In genomic region chr2:181658930-181659555, GRCm38 (mm10) we compare ENCODE assay signal across 9 mouse cellular contexts. TPM values are rescaled to one million over a fixed set of nuclear protein-coding genes. Genes with fewer than 3 reads are reported as not detected.
DNase-seq lines count a peak whose midpoint lies in the region; ATAC-seq and TF ChIP-seq lines count a peak whose summit lies in the region.
"Had no signal": no experiment of that assay in that cellular context is flagged by ENCODE, and none has a peak within 500 bp of the region (broad histone marks: within the 10 kb centered on the region; RNA-seq: fewer than 3 reads in every experiment).

No protein-coding gene starts in this region.

- WGBS in forebrain, embryonic 11.5 days = 34% methylated on average over 17 of the region's 17 CpGs
- 33% methylated on average over 17 of the region's 17 CpGs for WGBS in forebrain, embryonic 16.5 days
- 40% methylated on average over 17 of the region's 17 CpGs for WGBS in limb, embryonic 13.5 days
- WGBS in midbrain, embryonic 13.5 days = 36% methylated on average over 17 of the region's 17 CpGs

- no peaks in the 10 kb centered on the region; the same call in 1 of the 2 replicates for H3K36me3 ChIP-seq in forebrain, embryonic 11.5 days (ENCODE audit: control insufficient read depth, insufficient read depth, low read length)
- peaks cover 13% of the 10 kb centered on the region for H3K36me3 ChIP-seq in forebrain, embryonic 16.5 days (ENCODE audit: control insufficient read depth, insufficient read depth)
- H3K36me3 ChIP-seq in limb, embryonic 13.5 days = peaks cover 34% of the 10 kb centered on the region
- peaks cover 35% of the 10 kb centered on the region for H3K36me3 ChIP-seq in midbrain, embryonic 13.5 days

- no peak overlapping the region for H3K4me3 ChIP-seq in forebrain, embryonic 11.5 days (ENCODE audit: low read depth, low read length)
- H3K4me3 ChIP-seq in forebrain, embryonic 16.5 days (replicated peaks; ENCODE audit: low read length) = no peak overlapping the region
- no peak overlapping the region for H3K4me3 ChIP-seq in limb, embryonic 13.5 days
- no peak overlapping the region for H3K4me3 ChIP-seq in midbrain, embryonic 13.5 days (replicated peaks)

- H3K9ac ChIP-seq in forebrain, embryonic 11.5 days (ENCODE audit: low read length) = no peak overlapping the region
- H3K9ac ChIP-seq in forebrain, embryonic 16.5 days (replicated peaks; ENCODE audit: low read depth, low read length) = no peak overlapping the region
- H3K9ac ChIP-seq in limb, embryonic 13.5 days = no peak overlapping the region
- H3K9ac ChIP-seq in midbrain, embryonic 13.5 days (replicated peaks) = no peak overlapping the region

- no peak for DNase-seq in forebrain, embryonic 11.5 days (ENCODE audit: low spot score)
- peak; percentile 32 for DNase-seq in brain, embryonic 14.5 days (ENCODE audit: low read depth)
- peak; percentile 30 to 60 for DNase-seq in thymus, postnatal 10 days (ENCODE audit: low spot score in 2 of 2)

- ATAC-seq in forebrain, embryonic 11.5 days (replicated peaks; ENCODE audit: low FRiP score) = peak; percentile 47
- no peak; the same call in 1 of the 2 replicates for ATAC-seq in forebrain, embryonic 16.5 days
- peak; percentile 78 for ATAC-seq in granulocyte monocyte progenitor cell, adult 5-6 weeks (replicated peaks; ENCODE audit: poor library complexity, severe bottlenecking)
- ATAC-seq in inflammation-experienced regulatory T-cells, adult 6 months = peak; percentile 20
- peak; percentile 37; the same call in 1 of the 2 replicates for ATAC-seq in limb, embryonic 13.5 days (ENCODE audit: low FRiP score, low read depth)
- ATAC-seq in midbrain, embryonic 13.5 days = peak; percentile 61

- H3K9me3 ChIP-seq in forebrain, embryonic 11.5 days (ENCODE audit: control insufficient read depth, low read length) = no peaks in the 10 kb centered on the region
- H3K9me3 ChIP-seq in forebrain, embryonic 16.5 days (ENCODE audit: control insufficient read depth, low read length) = no peaks in the 10 kb centered on the region
- H3K9me3 ChIP-seq in limb, embryonic 13.5 days = no peaks in the 10 kb centered on the region
- H3K9me3 ChIP-seq in midbrain, embryonic 13.5 days = no peaks in the 10 kb centered on the region

- no peak overlapping the region for H3K27ac ChIP-seq in forebrain, embryonic 11.5 days (ENCODE audit: low read depth, low read length)
- H3K27ac ChIP-seq in forebrain, embryonic 16.5 days (ENCODE audit: low read length) = no peak overlapping the region
- no peak overlapping the region for H3K27ac ChIP-seq in limb, embryonic 13.5 days
- no peak overlapping the region for H3K27ac ChIP-seq in midbrain, embryonic 13.5 days

- no peak overlapping the region for H3K4me2 ChIP-seq in forebrain, embryonic 11.5 days (ENCODE audit: low read depth, low read length, severe bottlenecking)
- no peak overlapping the region for H3K4me2 ChIP-seq in forebrain, embryonic 16.5 days (ENCODE audit: low read length)
- H3K4me2 ChIP-seq in limb, embryonic 13.5 days (replicated peaks) = 0 out of 2 replicates have a peak overlapping the region, but pooled peaks have one; percentile 11
- no peak overlapping the region for H3K4me2 ChIP-seq in midbrain, embryonic 13.5 days (replicated peaks)

- H3K27me3 ChIP-seq in forebrain, embryonic 11.5 days (ENCODE audit: control insufficient read depth, insufficient read depth, low read length) = no peaks in the 10 kb centered on the region
- no peaks in the 10 kb centered on the region for H3K27me3 ChIP-seq in forebrain, embryonic 16.5 days (replicated peaks; ENCODE audit: control insufficient read depth, insufficient read depth, low read length)
- no peaks in the 10 kb centered on the region for H3K27me3 ChIP-seq in limb, embryonic 13.5 days
- H3K27me3 ChIP-seq in midbrain, embryonic 13.5 days = no peaks in the 10 kb centered on the region

- TF ChIP-seq POLR2A in brain, embryonic 14.5 days (IDR thresholded peaks at IDR 0.05; ENCODE audit: borderline replicate concordance, extremely low read depth, insufficient read depth, insufficient read length, poor library complexity, severe bottlenecking) = no peak

- peak; percentile 27; the same call in 1 of the 2 replicates for TF ChIP-seq CTCF in brain, embryonic 14.5 days (IDR thresholded peaks at IDR 0.05; ENCODE audit: borderline replicate concordance, extremely low read depth, insufficient read depth, insufficient read length)

- H3K4me1 ChIP-seq in forebrain, embryonic 11.5 days (replicated peaks; ENCODE audit: control insufficient read depth, insufficient read depth, low read length) = no peaks in the 10 kb centered on the region
- H3K4me1 ChIP-seq in forebrain, embryonic 16.5 days (replicated peaks; ENCODE audit: control insufficient read depth, insufficient read depth, low read length) = no peaks in the 10 kb centered on the region
- H3K4me1 ChIP-seq in limb, embryonic 13.5 days = peaks cover 33% of the 10 kb centered on the region
- peaks cover 10% of the 10 kb centered on the region; the same call in 1 of the 2 replicates for H3K4me1 ChIP-seq in midbrain, embryonic 13.5 days (replicated peaks)

RNA-seq across cellular contexts. Expression of gene Gm29797, which starts 2.2 kb away (rescaled TPM):
- not detected in 2 replicates for polyA plus RNA-seq in forebrain, embryonic 11.5 days (2014; fragmentation: Nextera tagmentation; extraction: Ambion mirVana)
- 0.49 TPM in 1 of 2 replicates, not detected in the other for polyA plus RNA-seq in forebrain, embryonic 16.5 days (2015; fragmentation: Nextera tagmentation; extraction: Ambion mirVana)
- polyA plus RNA-seq in brain, embryonic 14.5 days (2012; rRNA removed) = 0.10 and 0.27 TPM in 2 replicates
- not detected in 2 replicates for total RNA-seq in granulocyte monocyte progenitor cell, adult 5-6 weeks (2014; fragmentation: Nextera tagmentation)
- not detected in 2 replicates for total RNA-seq in granulocyte monocyte progenitor cell, adult 5-6 weeks (2017)
- not detected for polyA plus RNA-seq in inflammation-experienced regulatory T-cells, adult 6 months (2017; shearing (Covaris generic))
- polyA plus RNA-seq in limb, embryonic 13.5 days (2015; fragmentation: Nextera tagmentation; extraction: Ambion mirVana) = 0.53 TPM in 1 of 2 replicates, not detected in the other
- polyA plus RNA-seq in midbrain, embryonic 13.5 days (2015; fragmentation: Nextera tagmentation; extraction: Ambion mirVana) = not detected in 2 replicates

RNA-seq across cellular contexts. Expression of gene Sox18, which starts 12.4 kb away (rescaled TPM):
- 15.8 and 18.8 TPM in 2 replicates for polyA plus RNA-seq in forebrain, embryonic 11.5 days (2014; fragmentation: Nextera tagmentation; extraction: Ambion mirVana)
- polyA plus RNA-seq in forebrain, embryonic 16.5 days (2015; fragmentation: Nextera tagmentation; extraction: Ambion mirVana) = 13.8 and 15.3 TPM in 2 replicates
- 26.8 and 31.6 TPM in 2 replicates for polyA plus RNA-seq in brain, embryonic 14.5 days (2012; rRNA removed)
- not detected in 2 replicates for total RNA-seq in granulocyte monocyte progenitor cell, adult 5-6 weeks (2014; fragmentation: Nextera tagmentation)
- not detected in 2 replicates for total RNA-seq in granulocyte monocyte progenitor cell, adult 5-6 weeks (2017)
- not detected for polyA plus RNA-seq in inflammation-experienced regulatory T-cells, adult 6 months (2017; shearing (Covaris generic))
- 28.5 and 30.0 TPM in 2 replicates for polyA plus RNA-seq in limb, embryonic 13.5 days (2015; fragmentation: Nextera tagmentation; extraction: Ambion mirVana)
- 13.7 and 14.2 TPM in 2 replicates for polyA plus RNA-seq in midbrain, embryonic 13.5 days (2015; fragmentation: Nextera tagmentation; extraction: Ambion mirVana)

RNA-seq across cellular contexts. Expression of gene Tcea2, which starts 21.1 kb away (rescaled TPM):
- polyA plus RNA-seq in forebrain, embryonic 11.5 days (2014; fragmentation: Nextera tagmentation; extraction: Ambion mirVana) = 21.1 and 22.6 TPM in 2 replicates
- 58.3 and 60.5 TPM in 2 replicates for polyA plus RNA-seq in forebrain, embryonic 16.5 days (2015; fragmentation: Nextera tagmentation; extraction: Ambion mirVana)
- polyA plus RNA-seq in brain, embryonic 14.5 days (2012; rRNA removed) = 55.9 and 82.2 TPM in 2 replicates
- 25.2 and 27.0 TPM in 2 replicates for total RNA-seq in granulocyte monocyte progenitor cell, adult 5-6 weeks (2014; fragmentation: Nextera tagmentation)
- total RNA-seq in granulocyte monocyte progenitor cell, adult 5-6 weeks (2017) = 13.6 and 14.1 TPM in 2 replicates
- 10 to 100 TPM in 2 of 3 experiments, 1 to 10 TPM in 1; 6.4 to 19.9 (median 17.5) TPM for polyA plus RNA-seq in inflammation-experienced regulatory T-cells, adult 6 months (2017; shearing (Covaris generic))
- 33.3 and 34.3 TPM in 2 replicates for polyA plus RNA-seq in limb, embryonic 13.5 days (2015; fragmentation: Nextera tagmentation; extraction: Ambion mirVana)
- 35.7 and 36.9 TPM in 2 replicates for polyA plus RNA-seq in midbrain, embryonic 13.5 days (2015; fragmentation: Nextera tagmentation; extraction: Ambion mirVana)

RNA-seq across cellular contexts. Expression of gene Rgs19, which starts 34.7 kb away (rescaled TPM):
- 64.7 and 74.8 TPM in 2 replicates for polyA plus RNA-seq in forebrain, embryonic 11.5 days (2014; fragmentation: Nextera tagmentation; extraction: Ambion mirVana)
- polyA plus RNA-seq in forebrain, embryonic 16.5 days (2015; fragmentation: Nextera tagmentation; extraction: Ambion mirVana) = 61.2 and 63.3 TPM in 2 replicates
- polyA plus RNA-seq in brain, embryonic 14.5 days (2012; rRNA removed) = 75.9 and 87.7 TPM in 2 replicates
- 246 and 266 TPM in 2 replicates for total RNA-seq in granulocyte monocyte progenitor cell, adult 5-6 weeks (2014; fragmentation: Nextera tagmentation)
- total RNA-seq in granulocyte monocyte progenitor cell, adult 5-6 weeks (2017) = 78.6 and 96.8 TPM in 2 replicates
- 100 to 1,000 TPM; 154 to 182 (median 170) TPM for polyA plus RNA-seq in inflammation-experienced regulatory T-cells, adult 6 months (2017; shearing (Covaris generic))
- 79.0 and 82.0 TPM in 2 replicates for polyA plus RNA-seq in limb, embryonic 13.5 days (2015; fragmentation: Nextera tagmentation; extraction: Ambion mirVana)
- 38.9 and 40.4 TPM in 2 replicates for polyA plus RNA-seq in midbrain, embryonic 13.5 days (2015; fragmentation: Nextera tagmentation; extraction: Ambion mirVana)

RNA-seq across cellular contexts. Expression of gene Lkaaear1, which starts 39.2 kb away (rescaled TPM):
- polyA plus RNA-seq in forebrain, embryonic 11.5 days (2014; fragmentation: Nextera tagmentation; extraction: Ambion mirVana) = not detected in 2 replicates
- not detected in 2 replicates for polyA plus RNA-seq in forebrain, embryonic 16.5 days (2015; fragmentation: Nextera tagmentation; extraction: Ambion mirVana)
- polyA plus RNA-seq in brain, embryonic 14.5 days (2012; rRNA removed) = not detected in 2 replicates
- total RNA-seq in granulocyte monocyte progenitor cell, adult 5-6 weeks (2014; fragmentation: Nextera tagmentation) = not detected in 2 replicates
- not detected in 2 replicates for total RNA-seq in granulocyte monocyte progenitor cell, adult 5-6 weeks (2017)
- not detected for polyA plus RNA-seq in inflammation-experienced regulatory T-cells, adult 6 months (2017; shearing (Covaris generic))
- not detected in 2 replicates for polyA plus RNA-seq in limb, embryonic 13.5 days (2015; fragmentation: Nextera tagmentation; extraction: Ambion mirVana)
- polyA plus RNA-seq in midbrain, embryonic 13.5 days (2015; fragmentation: Nextera tagmentation; extraction: Ambion mirVana) = not detected in 2 replicates
- polyA plus RNA-seq: C2C12 had no signal

Comparison
In these comparisons a context has a peak if more than half of its experiments do, and no peak if none do; other contexts are left out.
1. RNA of gene Sox18, which starts 12.4 kb away (polyA plus RNA-seq): 26.8 to 31.6 TPM in brain, embryonic 14.5 days, 28.5 to 30.0 TPM in limb, embryonic 13.5 days, 15.8 to 18.8 TPM in forebrain, embryonic 11.5 days, 13.7 to 14.2 TPM in midbrain, embryonic 13.5 days and 13.8 to 15.3 TPM in forebrain, embryonic 16.5 days; not detected in inflammation-experienced regulatory T-cells, adult 6 months; every median in the first group is over 10 times any median in the second.